Mouse (Mus musculus) stomach, postnatal 0 days (tissue): Measurements from ENCODE around the gene Olfr1504. TPM values are rescaled to one million over a fixed set of nuclear protein-coding genes. Genes with fewer than 3 reads are reported as not detected.
"Not testable (repeated sequence)": the region's sequence is repeated elsewhere in the genome, so short reads cannot be mapped to it uniquely, and the experiment has no call there.

Experiments used
- ATAC-seq: fragments of 200-750 bp; cut with Nextera tagmentation; 2 replicates; pipeline ENCODE4 v1.8.0; 2017; ENCODE audit not compliant: low FRiP score, low TSS enrichment
- DNase-seq: peaks from one replicate; pipeline ENCODE4 v3.0.0-alpha.2; 2016; ENCODE audit warnings: low spot score
- H3K27ac ChIP-seq: fragments of 300-500 bp; sonication (generic); replicated peaks from 2 replicates; pipeline ENCODE4 v1.5.1; 2014; ENCODE audit warnings: mild to moderate bottlenecking, control low read depth
- H3K27me3 ChIP-seq: fragments of 300-500 bp; sonication (generic); 2 replicates; pipeline ENCODE4 v1.6.1; 2014; ENCODE audit warnings: low read length; ENCODE audit not compliant: control insufficient read depth, insufficient read depth
- H3K36me3 ChIP-seq: fragments of 300-500 bp; sonication (generic); 2 replicates; pipeline ENCODE4 v1.6.1; 2014; ENCODE audit warnings: low read length, mixed read lengths; ENCODE audit not compliant: control insufficient read depth, insufficient read depth
- H3K4me1 ChIP-seq: fragments of 300-500 bp; sonication (generic); replicated peaks from 2 replicates; pipeline ENCODE4 v1.6.1; 2014; ENCODE audit warnings: antibody characterized with exemption; ENCODE audit not compliant: control insufficient read depth, insufficient read depth
- H3K4me2 ChIP-seq: fragments of 300-500 bp; sonication (generic); replicated peaks from 2 replicates; pipeline ENCODE4 v1.6.1; 2014; ENCODE audit warnings: low read depth, mild to moderate bottlenecking, control low read depth, moderate library complexity
- H3K4me3 ChIP-seq: fragments of 300-500 bp; sonication (generic); 2 replicates; pipeline ENCODE4 v1.5.1; 2014; ENCODE audit warnings: low read depth, low read length, control low read depth
- H3K9ac ChIP-seq: fragments of 300-500 bp; sonication (generic); 2 replicates; pipeline ENCODE4 v1.6.1; 2014; ENCODE audit warnings: mild to moderate bottlenecking, low read length, control low read depth, mixed read lengths
- H3K9me3 ChIP-seq: fragments of 300-500 bp; sonication (generic); 2 replicates; pipeline ENCODE4 v1.6.1; 2016; ENCODE audit warnings: low read length; ENCODE audit not compliant: control insufficient read depth
- CTCF ChIP-seq: IDR thresholded peaks from 2 replicates; pipeline ENCODE4 v1.5.1; 2016; ENCODE audit warnings: antibody characterized with exemption, low read depth, mild to moderate bottlenecking, moderate library complexity
- EP300 ChIP-seq: optimal IDR thresholded peaks from 2 replicates; pipeline ENCODE3; 2016; ENCODE audit warnings: antibody characterized with exemption
- WGBS: fragments of 180-500 bp; shearing (Covaris S2); extraction: QIAGEN DNeasy Blood & Tissue Kit; methylation state at CpG from one replicate; pipeline ENCODE4 v1.1.7; 2014; 5-methylcytosine and 5-hydroxymethylcytosine counted together
- polyA plus RNA-seq: library from polyadenylated mRNA; unstranded; fragments of >200 nt; fragmentation: Nextera tagmentation; extraction: Ambion mirVana; gene quantifications from 2 replicates; pipeline ENCODE4 v1.2.1, GENCODE M21; 2015

Gene Olfr1504
- polyA plus RNA-seq: not detected in 2 replicates

GRCm38 (mm10) chr19:13897828-13898227, at the start of gene Olfr1504:
Gene Olfr1504 (minus strand): TSS chr19:13897928.
- no peak for TF ChIP-seq CTCF
- TF ChIP-seq EP300: no peak
- DNase-seq (no peak), ATAC-seq (no peak)
- Histone ChIP-seq H3K27ac (no peak within 1 kb of the TSS), H3K4me3 (no peak within 1 kb of the TSS), H3K4me1 (no peaks in the 10 kb centered on the region), H3K4me2 (no peak within 1 kb of the TSS), H3K9me3 (no peaks in the 10 kb centered on the region), H3K36me3 (no peaks in the 10 kb centered on the region), H3K9ac (no peak within 1 kb of the TSS), H3K27me3 (no peaks in the 10 kb centered on the region)
- WGBS: 60% methylated on average over 1 of the region's 1 CpGs

- Histone ChIP-seq H3K4me3 (no peak within 1 kb of the TSS), H3K27me3 (no peaks in the 10 kb centered on the region), H3K4me2 (no peak within 1 kb of the TSS), H3K9ac (no peak within 1 kb of the TSS), H3K9me3 (no peaks in the 10 kb centered on the region), H3K4me1 (no peaks in the 10 kb centered on the region), H3K27ac (no peak within 1 kb of the TSS), H3K36me3 (no peaks in the 10 kb centered on the region)
- TF ChIP-seq CTCF (no peak), EP300 (no peak)
- 68% methylated on average over 2 of the region's 2 CpGs for WGBS
- ATAC-seq (no peak), DNase-seq (no peak)
Measured at GRCm38 (mm10) chr19:13913230-13913629, 15.5 kb upstream of the Olfr1504 start, which contains the start of gene Olfr1505. Gene Olfr1505 (plus strand): TSS chr19:13913530.

- Histone ChIP-seq H3K9ac (no peak within 1 kb of the TSS), H3K4me3 (no peak within 1 kb of the TSS), H3K9me3 (no peaks in the 10 kb centered on the region), H3K36me3 (no peaks in the 10 kb centered on the region), H3K4me2 (no peak within 1 kb of the TSS), H3K4me1 (no peaks in the 10 kb centered on the region), H3K27me3 (no peaks in the 10 kb centered on the region), H3K27ac (no peak within 1 kb of the TSS)
- TF ChIP-seq EP300 (no peak), CTCF (no peak)
- DNase-seq: no peak
- WGBS: 88% methylated on average over 1 of the region's 1 CpGs
- no peak for ATAC-seq
Measured at GRCm38 (mm10) chr19:13861495-13861894, 36.2 kb downstream of the Olfr1504 start, which contains the start of gene Olfr1502. Gene Olfr1502 (plus strand): TSS chr19:13861795.

GRCm38 (mm10) chr19:13850592-13850991, 47.1 kb downstream of the Olfr1504 start, which contains the start of gene Olfr1501:
Gene Olfr1501 (minus strand): TSS chr19:13850692.
- not testable (repeated sequence) for H3K27me3 ChIP-seq, DNase-seq, H3K4me3 ChIP-seq, ATAC-seq, H3K27ac ChIP-seq, H3K9ac ChIP-seq, H3K4me1 ChIP-seq, H3K9me3 ChIP-seq, H3K4me2 ChIP-seq, H3K36me3 ChIP-seq

Other genes starting within 250 kb of the Olfr1504 start
- gene Olfr1490, start 246.8 kb downstream of the Olfr1504 start, polyA plus RNA-seq: not detected in 2 replicates
- gene Olfr1491, start 200.7 kb downstream of the Olfr1504 start, polyA plus RNA-seq: not detected in 2 replicates
- not detected in 2 replicates for gene Olfr1493-ps1, start 174.7 kb downstream of the Olfr1504 start, polyA plus RNA-seq
- gene Olfr1494, start 158.2 kb downstream of the Olfr1504 start, polyA plus RNA-seq: not detected in 2 replicates
- gene Olfr1495, start 133.3 kb downstream of the Olfr1504 start, polyA plus RNA-seq: not detected in 2 replicates
- gene Olfr1496, start 120.0 kb downstream of the Olfr1504 start, polyA plus RNA-seq: not detected in 2 replicates
- not detected in 2 replicates for gene Olfr1497, start 99.7 kb downstream of the Olfr1504 start, polyA plus RNA-seq
- gene Olfr1499, start 78.5 kb downstream of the Olfr1504 start, polyA plus RNA-seq: not detected in 2 replicates
- 0.05 TPM in 1 of 2 replicates, not detected in the other for gene Olfr1500, start 67.4 kb downstream of the Olfr1504 start, polyA plus RNA-seq
- 0.02 TPM in 1 of 2 replicates, not detected in the other for gene Olfr1501, start 47.2 kb downstream of the Olfr1504 start, polyA plus RNA-seq
- gene Olfr1502, start 36.1 kb downstream of the Olfr1504 start, polyA plus RNA-seq: not detected in 2 replicates
- not detected in 2 replicates for gene Olfr1505, start 15.6 kb upstream of the Olfr1504 start, polyA plus RNA-seq